Mouse (Mus musculus): ENCODE measurements around the gene Crlf3. TPM values are rescaled to one million over a fixed set of nuclear protein-coding genes. Genes with fewer than 3 reads are reported as not detected.

Gene Crlf3
- polyA plus RNA-seq, 1 experiment from 2014 or later = 97.1 TPM

Other genes with a start within 250 kb of the Crlf3 start
- gene Utp6, start 118.6 kb downstream of the Crlf3 start, polyA plus RNA-seq (2015; fragmentation: Nextera tagmentation; extraction: Ambion mirVana) = 18.5 and 21.3 TPM in 2 replicates
- 11.4 and 11.6 TPM in 2 replicates for gene Suz12, start 87.9 kb downstream of the Crlf3 start, polyA plus RNA-seq (2015; fragmentation: Nextera tagmentation; extraction: Ambion mirVana)
- gene Atad5, start 8.4 kb upstream of the Crlf3 start, polyA plus RNA-seq (2015; fragmentation: Nextera tagmentation; extraction: Ambion mirVana) = 9.0 and 9.7 TPM in 2 replicates
- gene Tefm, start 61.2 kb upstream of the Crlf3 start, polyA plus RNA-seq (2015; fragmentation: Nextera tagmentation; extraction: Ambion mirVana) = 11.4 and 13.4 TPM in 2 replicates
- gene Adap2, start 73.1 kb upstream of the Crlf3 start, polyA plus RNA-seq (2015; fragmentation: Nextera tagmentation; extraction: Ambion mirVana) = 7.0 and 7.3 TPM in 2 replicates
- gene Rnf135, start 102.9 kb upstream of the Crlf3 start, polyA plus RNA-seq (2015; fragmentation: Nextera tagmentation; extraction: Ambion mirVana) = 4.8 and 5.4 TPM in 2 replicates
- gene Rhot1, start 128.0 kb upstream of the Crlf3 start, polyA plus RNA-seq (2015; fragmentation: Nextera tagmentation; extraction: Ambion mirVana) = 19.6 and 20.2 TPM in 2 replicates
- 0.02 and 0.04 TPM in 2 replicates for gene Rhbdl3, start 219.9 kb upstream of the Crlf3 start, polyA plus RNA-seq (2015; fragmentation: Nextera tagmentation; extraction: Ambion mirVana)